Mouse (Mus musculus) limb, embryonic 14.5 days (tissue): Measurements from ENCODE around the gene Pet2. TPM values are rescaled to one million over a fixed set of nuclear protein-coding genes. Genes with fewer than 3 reads are reported as not detected.

Experiments used
- ATAC-seq: fragments of 200-750 bp; cut with Nextera tagmentation; 2 replicates; pipeline ENCODE4 v1.8.0; 2017; ENCODE audit warnings: low read depth, moderate number of reproducible peaks, moderate TSS enrichment; ENCODE audit not compliant: low FRiP score
- DNase-seq: peaks from one replicate; pipeline ENCODE4 v3.0.0-alpha.2; 2015; ENCODE audit warnings: low spot score
- H3K27ac ChIP-seq: fragments of 300-500 bp; sonication (generic); replicated peaks from 2 replicates; pipeline ENCODE4 v1.5.1; 2014; ENCODE audit warnings: low read depth, mild to moderate bottlenecking, low read length, moderate library complexity, mixed read lengths
- H3K27me3 ChIP-seq: fragments of 300-500 bp; sonication (generic); 2 replicates; pipeline ENCODE4 v1.6.1; 2014; ENCODE audit warnings: low read length, mixed read lengths; ENCODE audit not compliant: control insufficient read depth, insufficient read depth
- H3K36me3 ChIP-seq: fragments of 300-500 bp; sonication (generic); 2 replicates; pipeline ENCODE4 v1.6.1; 2014; ENCODE audit warnings: mild to moderate bottlenecking, low read length, moderate library complexity, mixed read lengths; ENCODE audit not compliant: control insufficient read depth, insufficient read depth
- H3K4me1 ChIP-seq: fragments of 300-500 bp; sonication (generic); 2 replicates; pipeline ENCODE4 v1.6.1; 2014; ENCODE audit warnings: antibody characterized with exemption, low read length, mixed read lengths; ENCODE audit not compliant: control insufficient read depth, insufficient read depth
- H3K4me2 ChIP-seq: fragments of 300-500 bp; sonication (generic); replicated peaks from 2 replicates; pipeline ENCODE4 v1.6.1; 2014; ENCODE audit warnings: low read depth, mild to moderate bottlenecking, low read length, moderate library complexity; ENCODE audit not compliant: severe bottlenecking
- H3K4me3 ChIP-seq: fragments of 300-500 bp; sonication (generic); replicated peaks from 2 replicates; pipeline ENCODE4 v1.5.1; 2014; ENCODE audit warnings: low read length
- H3K9ac ChIP-seq: fragments of 300-500 bp; sonication (generic); 2 replicates; pipeline ENCODE4 v1.6.1; 2014; ENCODE audit warnings: mild to moderate bottlenecking, low read depth, low read length, moderate library complexity; ENCODE audit not compliant: severe bottlenecking
- H3K9me3 ChIP-seq: fragments of 300-500 bp; sonication (generic); 2 replicates; pipeline ENCODE4 v1.6.1; 2016; ENCODE audit warnings: low read length; ENCODE audit not compliant: control insufficient read depth
- POLR2A ChIP-seq: fragments of 200-500 bp; IDR thresholded peaks from 2 replicates; pipeline ENCODE4 v1.8.0; 2012; ENCODE audit warnings: inconsistent platforms, mild to moderate bottlenecking, moderate library complexity, borderline replicate concordance; ENCODE audit not compliant: insufficient read depth, insufficient read length; ENCODE audit errors: extremely low read depth
- WGBS: fragments of 180-500 bp; shearing (Covaris S2); extraction: QIAGEN DNeasy Blood & Tissue Kit; methylation state at CpG from one replicate; pipeline ENCODE4 v1.1.7; 2014; 5-methylcytosine and 5-hydroxymethylcytosine counted together
- polyA plus RNA-seq, 2 experiments: library from polyadenylated mRNA; depleted of rRNA in 1 of 2; stranded (reverse) in 1 of 2; unstranded in 1 of 2; fragments of >200 nt; fragmentation: Nextera tagmentation in 1 of 2; extraction: Ambion mirVana in 1 of 2; gene quantifications; 2 replicates each; pipeline versions ENCODE4 v1.2.1 to v1.2.3; 2012 to 2014

Pet2 gene
- polyA plus RNA-seq (2012; rRNA removed) = not detected in 2 replicates
- polyA plus RNA-seq (2014; fragmentation: Nextera tagmentation; extraction: Ambion mirVana) = not detected in 2 replicates

- no peak for DNase-seq
- H3K36me3 ChIP-seq = no peaks in the 10 kb centered on the region
- no peaks in the 10 kb centered on the region for H3K4me1 ChIP-seq
- WGBS = 91% methylated on average over 9 of the region's 9 CpGs
- H3K27ac ChIP-seq = no peak within 1 kb of the TSS
- H3K4me3 ChIP-seq = no peak within 1 kb of the TSS
- no peak within 1 kb of the TSS for H3K4me2 ChIP-seq
- ATAC-seq = no peak
- no peak for TF ChIP-seq POLR2A
- H3K9ac ChIP-seq = no peak within 1 kb of the TSS
- H3K27me3 ChIP-seq = no peaks in the 10 kb centered on the region
- no peaks in the 10 kb centered on the region for H3K9me3 ChIP-seq
These were observed at the start of gene Pet2 for GRCm38 (mm10) chrX:89409589-89409988. Gene Pet2, minus strand, starts transcription at chrX:89409689.
